Mouse (Mus musculus): ENCODE results near the gene Fgfr4.

The Fgfr4 gene

GRCm38 (mm10) chr13:55210193-55210970 is 57.9 kb downstream of the Fgfr4 start:
- no peak for DNase-seq (ENCODE audit: low read depth, low spot score)

GRCm38 (mm10) chr13:55210971-55211220 is 58.5 kb downstream of the Fgfr4 start:
- DNase-seq (ENCODE audit: low read depth, low spot score): no peak

- DNase-seq (ENCODE audit: low read depth, low spot score): peak; percentile 75
These were observed 59.0 kb downstream of the Fgfr4 start for GRCm38 (mm10) chr13:55211221-55212010.

GRCm38 (mm10) chr13:55212011-55212360 is 59.5 kb downstream of the Fgfr4 start:
- DNase-seq (ENCODE audit: low read depth, low spot score): no peak

- DNase-seq (ENCODE audit: low read depth, low spot score): no peak
These were observed 60.1 kb downstream of the Fgfr4 start for GRCm38 (mm10) chr13:55212361-55213137.

GRCm38 (mm10) chr13:55213138-55213806 is 60.8 kb downstream of the Fgfr4 start:
- DNase-seq (ENCODE audit: low read depth, low spot score): no peak

Measured in retina, adult 2 months (tissue).